Mouse (Mus musculus) ES-E14 (cell line): ENCODE measurements around the gene Olfr589. TPM values are rescaled to one million over a fixed set of nuclear protein-coding genes. Genes with fewer than 3 reads are reported as not detected.

ENCODE experiments used
- DNase-seq: peaks from one replicate; pipeline ENCODE4 v3.0.0-alpha.2; 2013; ENCODE audit warnings: low read depth, low spot score
- H3K27ac ChIP-seq: 2 replicates; pipeline ENCODE4 v1.5.1; 2012; ENCODE audit warnings: low read depth, mild to moderate bottlenecking, low read length, moderate library complexity, mixed read lengths; ENCODE audit not compliant: poor library complexity, insufficient read depth, severe bottlenecking
- H3K36me3 ChIP-seq: 2 replicates; pipeline ENCODE4 v1.6.1; 2012; ENCODE audit warnings: mild to moderate bottlenecking, low read length, moderate library complexity, mixed read lengths; ENCODE audit not compliant: control insufficient read depth, poor library complexity, insufficient read depth, severe bottlenecking
- H3K4me1 ChIP-seq, 2 experiments: fragments of 150-350 bp in 1 of 2; sonication (generic) in 1 of 2; 2 replicates each; pipeline ENCODE4 v1.6.1; 2012; ENCODE audit warnings: low read length in 2 of 2, mild to moderate bottlenecking in 1 of 2, mixed read lengths in 1 of 2; ENCODE audit not compliant: control insufficient read depth in 2 of 2, insufficient read depth in 2 of 2, poor library complexity in 1 of 2
- H3K4me3 ChIP-seq, 2 experiments: fragments of 150-350 bp in 1 of 2; sonication (generic) in 1 of 2; 2 replicates each; pipeline ENCODE4 v1.5.1; 2012; ENCODE audit warnings: low read length in 2 of 2, low read depth in 1 of 2, mild to moderate bottlenecking in 1 of 2, mixed read lengths in 1 of 2; ENCODE audit not compliant: insufficient read depth in 1 of 2, poor library complexity in 1 of 2, severe bottlenecking in 1 of 2
- H3K9ac ChIP-seq: 2 replicates; pipeline ENCODE4 v1.6.1; 2012; ENCODE audit warnings: low read depth, mild to moderate bottlenecking, low read length, mixed read lengths; ENCODE audit not compliant: poor library complexity, insufficient read depth, severe bottlenecking
- H3K9me3 ChIP-seq: fragments of 150-350 bp; sonication (generic); 2 replicates; pipeline ENCODE4 v1.6.1; 2012; ENCODE audit warnings: low read depth, mild to moderate bottlenecking, low read length; ENCODE audit not compliant: control insufficient read depth, insufficient read depth
- CHD2 ChIP-seq: IDR thresholded peaks from 2 replicates; pipeline ENCODE4 v1.6.1; 2014; ENCODE audit warnings: mild to moderate bottlenecking, low read depth, low read length, inconsistent platforms
- HCFC1 ChIP-seq: IDR thresholded peaks from 2 replicates; pipeline ENCODE4 v1.6.1; 2012; ENCODE audit warnings: low read length, inconsistent platforms, borderline replicate concordance; ENCODE audit not compliant: insufficient read depth
- MAFK ChIP-seq: IDR thresholded peaks from 2 replicates; pipeline ENCODE4 v1.6.1; 2014; ENCODE audit warnings: mild to moderate bottlenecking, low read depth, low read length, inconsistent platforms; ENCODE audit not compliant: insufficient read depth
- ZC3H11A ChIP-seq: IDR thresholded peaks from 2 replicates; pipeline ENCODE4 v1.6.1; 2012; ENCODE audit warnings: low read depth, mild to moderate bottlenecking, inconsistent platforms, low read length, borderline replicate concordance
- ZNF384 ChIP-seq: IDR thresholded peaks from 2 replicates; pipeline ENCODE4 v1.6.1; 2012; ENCODE audit warnings: low read depth, low read length, inconsistent platforms
- in situ Hi-C, 2 experiments: fragments of 600-800 bp; cut with MboI; formaldehyde crosslinking; loops; one replicate each; pipeline ENCODE4 v1.15.1; 2025; ENCODE audit warnings: low sequenced_read_pairs in 2 of 2, inconsistent platforms in 1 of 2; ENCODE audit not compliant: unreplicated experiment in 2 of 2
- total RNA-seq: library from RNA; depleted of rRNA; stranded (reverse); fragments of 300-350 nt; gene quantifications from 2 replicates; pipeline ENCODE4 v1.2.3, GENCODE M21; 2012; rRNA removed

Olfr589 gene
- total RNA-seq, 1 experiment = not detected

GRCm38 (mm10) chr7:103125538-103125937, 30.6 kb downstream of the Olfr589 start, which contains the start of gene Olfr586:
TSS of gene Olfr586 (minus strand) at chr7:103125638.
- no peak for TF ChIP-seq ZC3H11A
- TF ChIP-seq CHD2 = no peak
- TF ChIP-seq HCFC1 = no peak
- TF ChIP-seq ZNF384 = no peak
- TF ChIP-seq MAFK = no peak
- no peak for DNase-seq
- in situ Hi-C loops = no loop called here
- Histone ChIP-seq H3K4me1 (no peaks in the 10 kb centered on the region), H3K27ac (no peak within 1 kb of the TSS), H3K9me3 (no peaks in the 10 kb centered on the region), H3K4me3 (no peak within 1 kb of the TSS), H3K9ac (no peak within 1 kb of the TSS), H3K36me3 (no peaks in the 10 kb centered on the region)

DNA sequence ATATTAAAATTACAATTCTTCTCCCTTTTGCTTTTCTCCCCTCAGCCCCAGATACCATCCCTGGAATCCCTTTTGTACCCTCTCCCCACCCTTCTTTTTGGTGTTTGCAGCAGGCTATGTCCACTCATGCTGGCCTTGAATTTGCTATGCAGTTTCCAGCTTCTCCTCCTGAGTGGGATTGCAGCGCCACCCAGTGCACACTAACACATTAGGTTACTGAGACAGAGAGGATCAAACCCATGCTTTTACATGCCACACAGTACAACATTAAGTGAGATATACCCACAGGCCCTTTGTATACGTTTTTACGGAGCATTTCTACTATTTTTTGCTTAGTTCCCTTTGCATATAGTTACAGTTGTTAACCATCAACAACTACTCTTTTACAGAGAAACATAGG, 36.8 kb downstream of the Olfr589 start:
- TF ChIP-seq CHD2 (no peak), ZNF384 (no peak), ZC3H11A (0 out of 2 replicates have a peak, but pooled peaks have one; percentile 48)
- Histone ChIP-seq H3K27ac (no peak overlapping the region), H3K4me1 (no peaks in the 10 kb centered on the region), H3K4me3 (no peak overlapping the region), H3K9me3 (no peaks in the 10 kb centered on the region), H3K9ac (no peak overlapping the region), H3K36me3 (no peaks in the 10 kb centered on the region)
- peak; percentile 7 for DNase-seq
- in situ Hi-C loops = loop anchor here in 1 of 2 experiments (25.0 kb wide), 1 partner anchor 607 kb away; no protein-coding TSS in a partner anchor

Other genes with a start within 250 kb of the Olfr589 start
- not detected in 2 replicates for gene Olfr571, start 238.8 kb downstream of the Olfr589 start, total RNA-seq
- not detected in 2 replicates for gene Olfr572, start 231.9 kb downstream of the Olfr589 start, total RNA-seq
- gene Olfr573-ps1, start 213.8 kb downstream of the Olfr589 start, total RNA-seq = not detected in 2 replicates
- gene Olfr574, start 207.9 kb downstream of the Olfr589 start, total RNA-seq = not detected in 2 replicates
- not detected in 2 replicates for gene Olfr575, start 197.6 kb downstream of the Olfr589 start, total RNA-seq
- gene Olfr576, start 193.7 kb downstream of the Olfr589 start, total RNA-seq = not detected in 2 replicates
- gene Olfr577, start 180.4 kb downstream of the Olfr589 start, total RNA-seq = not detected in 2 replicates
- gene Olfr578, start 167.0 kb downstream of the Olfr589 start, total RNA-seq = not detected in 2 replicates
- not detected in 2 replicates for gene Olfr582, start 118.3 kb downstream of the Olfr589 start, total RNA-seq
- gene Olfr583, start 105.1 kb downstream of the Olfr589 start, total RNA-seq = not detected in 2 replicates
- gene Olfr584, start 74.5 kb downstream of the Olfr589 start, total RNA-seq = not detected in 2 replicates
- not detected in 2 replicates for gene Olfr585, start 58.6 kb downstream of the Olfr589 start, total RNA-seq
- gene Olfr586, start 30.7 kb downstream of the Olfr589 start, total RNA-seq = not detected in 2 replicates
- gene Olfr588-ps1, start 15.5 kb downstream of the Olfr589 start, total RNA-seq = not detected in 2 replicates
- not detected in 2 replicates for gene Olfr591, start 22.0 kb upstream of the Olfr589 start, total RNA-seq
- not detected in 2 replicates for gene Olfr592, start 28.4 kb upstream of the Olfr589 start, total RNA-seq
- not detected in 2 replicates for gene Olfr593, start 55.5 kb upstream of the Olfr589 start, total RNA-seq
- not detected in 2 replicates for gene Olfr594, start 60.6 kb upstream of the Olfr589 start, total RNA-seq
- gene Usp17ld, start 96.1 kb upstream of the Olfr589 start, total RNA-seq = 1.3 and 1.4 TPM in 2 replicates
- gene Olfr596, start 149.3 kb upstream of the Olfr589 start, total RNA-seq = not detected in 2 replicates
- not detected in 2 replicates for gene Olfr597, start 160.0 kb upstream of the Olfr589 start, total RNA-seq
- gene Olfr598, start 167.2 kb upstream of the Olfr589 start, total RNA-seq = not detected in 2 replicates
- gene Olfr599, start 179.6 kb upstream of the Olfr589 start, total RNA-seq = not detected in 2 replicates
- gene Olfr600, start 193.3 kb upstream of the Olfr589 start, total RNA-seq = not detected in 2 replicates
- gene Olfr601, start 206.3 kb upstream of the Olfr589 start, total RNA-seq = not detected in 2 replicates
- not detected in 2 replicates for gene Olfr603, start 229.8 kb upstream of the Olfr589 start, total RNA-seq